Mouse (Mus musculus) CD4-positive, CD25-positive, alpha-beta regulatory T cell, adult 9 weeks (primary cell): ENCODE measurements around the gene Ucn. TPM values are rescaled to one million over a fixed set of nuclear protein-coding genes. Genes with fewer than 3 reads are reported as not detected.

Experiments used
- polyA plus RNA-seq: library from polyadenylated mRNA; unstranded; fragments of 100-300 nt; shearing (Covaris generic); gene quantifications from one replicate; pipeline ENCODE4 v1.2.1, GENCODE M21; 2017

The Ucn gene
- polyA plus RNA-seq = not detected

GRCm38 (mm10) chr5:31138241-31138967 is at the start of gene Ucn:
Ucn (minus strand) TSS chr5:31138829.

GRCm38 (mm10) chr5:31179766-31180630 is 41.4 kb upstream of the Ucn start, which contains the start of the genes Gm29609 and Gtf3c2:
Gm29609 (minus strand) TSS chr5:31179911.
Gtf3c2 (minus strand) TSS chr5:31180144.

GRCm38 (mm10) chr5:31154152-31154553 is 15.5 kb upstream of the Ucn start, which contains the start of gene Mpv17:
Mpv17 (minus strand) TSS chr5:31154251.

GRCm38 (mm10) chr5:31116354-31116753 is 22.3 kb downstream of the Ucn start, which contains the start of gene Trim54:
Trim54 (plus strand) TSS chr5:31116712.

GRCm38 (mm10) chr5:31108000-31108490 is 30.6 kb downstream of the Ucn start, which contains the start of gene Slc30a3:
Slc30a3 (minus strand) TSS chr5:31108237.

GRCm38 (mm10) chr5:31105814-31106335 is 32.8 kb downstream of the Ucn start, which contains the start of gene Dnajc5g:
Dnajc5g (plus strand) TSS chr5:31106285.

Other genes starting within 250 kb of the Ucn start
- gene Ost4, start 231.0 kb downstream of the Ucn start, polyA plus RNA-seq = 311 TPM
- gene Emilin1, start 225.4 kb downstream of the Ucn start, polyA plus RNA-seq = 3.6 TPM
- gene Khk, start 217.4 kb downstream of the Ucn start, polyA plus RNA-seq = 36.3 TPM
- gene Cgref1, start 193.2 kb downstream of the Ucn start, polyA plus RNA-seq = 0.55 TPM
- gene Preb, start 178.5 kb downstream of the Ucn start, polyA plus RNA-seq = 228 TPM
- gene Tcf23, start 170.2 kb downstream of the Ucn start, polyA plus RNA-seq = not detected
- gene Atraid, start 90.5 kb downstream of the Ucn start, polyA plus RNA-seq = 117 TPM
- 12.3 TPM for gene Slc5a6, start 89.9 kb downstream of the Ucn start, polyA plus RNA-seq
- gene Cad, start 84.0 kb downstream of the Ucn start, polyA plus RNA-seq = 23.1 TPM
- gene Dnajc5g, start 32.5 kb downstream of the Ucn start, polyA plus RNA-seq = not detected
- 1.4 TPM for gene Slc30a3, start 30.6 kb downstream of the Ucn start, polyA plus RNA-seq
- gene Trim54, start 22.1 kb downstream of the Ucn start, polyA plus RNA-seq = not detected
- gene Mpv17, start 15.4 kb upstream of the Ucn start, polyA plus RNA-seq = 46.5 TPM
- gene Gm29609, start 41.1 kb upstream of the Ucn start, polyA plus RNA-seq = 2.3 TPM
- gene Gtf3c2, start 41.3 kb upstream of the Ucn start, polyA plus RNA-seq = 116 TPM
- 154 TPM for gene Snx17, start 54.4 kb upstream of the Ucn start, polyA plus RNA-seq
- 85.1 TPM for gene Eif2b4, start 54.6 kb upstream of the Ucn start, polyA plus RNA-seq
- 18.3 TPM for gene Zfp513, start 63.5 kb upstream of the Ucn start, polyA plus RNA-seq
- gene Ppm1g, start 81.9 kb upstream of the Ucn start, polyA plus RNA-seq = 39.9 TPM
- 205 TPM for gene Nrbp1, start 102.0 kb upstream of the Ucn start, polyA plus RNA-seq
- not detected for gene Gm9970, start 102.4 kb upstream of the Ucn start, polyA plus RNA-seq
- 54.3 TPM for gene Krtcap3, start 112.9 kb upstream of the Ucn start, polyA plus RNA-seq
- gene Ift172, start 152.3 kb upstream of the Ucn start, polyA plus RNA-seq = 10.2 TPM
- gene Fndc4, start 157.3 kb upstream of the Ucn start, polyA plus RNA-seq = not detected
- not detected for gene Gckr, start 158.6 kb upstream of the Ucn start, polyA plus RNA-seq